Mouse (Mus musculus) embryonic fibroblast, embryonic 13.5 days (primary cell): Measurements from ENCODE around the gene Wdr1.

Experiments used
- CTCF ChIP-seq: IDR thresholded peaks from 2 replicates; pipeline ENCODE4 v1.5.1; 2011; ENCODE audit warnings: mild to moderate bottlenecking, control low read depth, low read length, moderate library complexity, borderline replicate concordance; ENCODE audit not compliant: insufficient read depth
- POLR2A ChIP-seq: IDR thresholded peaks from 2 replicates; pipeline ENCODE4 v1.6.1; 2011; ENCODE audit warnings: low read depth, mild to moderate bottlenecking, control low read depth, low read length, moderate library complexity

DNA sequence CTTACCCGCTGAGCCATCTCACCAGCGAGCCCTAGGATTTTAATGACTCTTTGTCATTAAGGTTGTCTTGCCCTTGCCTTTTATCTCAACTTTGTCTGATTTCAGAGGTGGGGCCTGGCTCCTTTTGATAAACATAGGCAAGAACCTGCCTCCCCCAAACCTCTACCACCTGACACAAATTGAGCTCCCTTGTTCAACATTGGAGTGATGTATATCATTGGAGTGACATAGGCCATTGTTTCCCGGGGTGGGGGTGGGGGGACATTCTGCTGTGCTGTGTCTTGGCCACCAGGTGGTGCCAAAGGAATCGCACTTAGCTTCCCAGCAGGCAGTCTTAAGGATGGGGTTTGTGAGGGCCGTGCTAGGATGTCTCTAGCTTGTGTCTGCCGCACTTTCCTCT, 17.7 kb upstream of the Wdr1 start:
- TF ChIP-seq CTCF, result peak; percentile 83; the same call in 1 of the 2 replicates
- no peak for TF ChIP-seq POLR2A
